Mouse (Mus musculus): ENCODE data around the gene Drd4.

GRCm38 (mm10) chr7:141291921-141292582 lies at the start of gene Drd4:
- TF ChIP-seq CTCF (IDR thresholded peaks at IDR 0.05; ENCODE audit: extremely low read depth, insufficient read depth, low read length) (no peak), POLR2A (IDR thresholded peaks at IDR 0.05; ENCODE audit: extremely low read depth, insufficient read depth, low read length) (no peak)

Data from cortical plate, adult 2 months (tissue).